Mouse (Mus musculus) erythroblast, embryonic 14.5 days (primary cell): ENCODE results near the gene Dop1b. TPM values are rescaled to one million over a fixed set of nuclear protein-coding genes. Genes with fewer than 3 reads are reported as not detected.
A peak's percentile ranks its signal among the peaks of the same experiment; 100 is the strongest.
"Not testable (repeated sequence)": the region's sequence is repeated elsewhere in the genome, so short reads cannot be mapped to it uniquely, and the experiment has no call there.

ENCODE experiments used
- H3K27me3 ChIP-seq: 2 replicates; pipeline ENCODE4 v1.6.1; 2012; ENCODE audit warnings: inconsistent platforms; ENCODE audit not compliant: control insufficient read depth
- H3K36me3 ChIP-seq: 2 replicates; pipeline ENCODE4 v1.6.1; 2012; ENCODE audit warnings: mild to moderate bottlenecking, inconsistent platforms; ENCODE audit not compliant: control insufficient read depth
- H3K4me1 ChIP-seq: 2 replicates; pipeline ENCODE4 v1.6.1; 2012; ENCODE audit warnings: inconsistent platforms; ENCODE audit not compliant: control insufficient read depth
- H3K4me3 ChIP-seq: replicated peaks from 2 replicates; pipeline ENCODE3; 2012; ENCODE audit warnings: moderate library complexity, mild to moderate bottlenecking, inconsistent platforms
- H3K9me3 ChIP-seq: 2 replicates; pipeline ENCODE4 v1.6.1; 2012; ENCODE audit warnings: low read length, inconsistent platforms, mixed read lengths; ENCODE audit not compliant: control insufficient read depth
- GATA1 ChIP-seq: IDR thresholded peaks from 2 replicates; pipeline ENCODE4 v1.6.1; 2012; ENCODE audit warnings: low read length, inconsistent platforms, mixed read lengths
- TAL1 ChIP-seq: IDR thresholded peaks from 3 replicates; pipeline ENCODE4 v1.6.1; 2012; ENCODE audit warnings: low read length, inconsistent platforms, mixed read lengths
- polyA plus RNA-seq: library from polyadenylated mRNA; stranded (reverse); fragments of >175 nt; gene quantifications from 2 replicates; pipeline ENCODE4 v1.2.3, GENCODE M21; 2012

The Dop1b gene
- polyA plus RNA-seq, 1 experiment = 2.8 TPM

- TF ChIP-seq TAL1 (no peak), GATA1 (no peak)
- Histone ChIP-seq H3K4me1 (peaks cover 8% of the 10 kb centered on the region), H3K9me3 (no peaks in the 10 kb centered on the region), H3K4me3 (no peak overlapping the region), H3K36me3 (peaks cover 94% of the 10 kb centered on the region), H3K27me3 (no peaks in the 10 kb centered on the region)
Measured at GRCm38 (mm10) chr16:93766956-93767355, 55.3 kb downstream of the Dop1b start.

- TF ChIP-seq GATA1 = no peak
- TF ChIP-seq TAL1 = no peak
- Histone ChIP-seq H3K36me3 (peaks cover 90% of the 10 kb centered on the region), H3K4me1 (peaks cover 8% of the 10 kb centered on the region), H3K27me3 (no peaks in the 10 kb centered on the region), H3K4me3 (no peak overlapping the region), H3K9me3 (no peaks in the 10 kb centered on the region)
Measured at GRCm38 (mm10) chr16:93767548-93767947, 55.8 kb downstream of the Dop1b start.

DNA sequence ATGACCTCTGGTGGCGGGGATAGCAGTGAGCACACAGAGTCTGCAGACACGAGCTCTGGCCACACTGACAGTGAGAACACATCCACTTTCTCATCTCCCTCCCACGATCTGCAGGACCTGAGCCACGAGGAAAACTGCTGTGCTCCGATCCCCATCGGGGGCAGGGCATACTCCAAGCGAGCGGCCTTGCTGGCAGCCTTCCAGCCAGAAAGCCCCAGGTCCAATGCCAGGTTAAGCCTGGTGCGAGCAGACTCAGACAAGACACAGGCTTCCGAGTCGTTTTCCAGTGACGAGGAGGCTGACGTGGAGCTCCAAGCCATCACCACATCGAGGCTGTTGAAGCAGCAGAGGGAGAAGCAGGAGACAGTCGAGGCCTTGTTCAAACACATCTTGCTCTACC lies 57.9 kb downstream of the Dop1b start:
- peaks cover 19% of the 10 kb centered on the region for H3K4me1 ChIP-seq
- no peaks in the 10 kb centered on the region for H3K27me3 ChIP-seq
- no peak for TF ChIP-seq TAL1
- TF ChIP-seq GATA1 = no peak
- H3K4me3 ChIP-seq = no peak overlapping the region
- peaks cover 86% of the 10 kb centered on the region for H3K36me3 ChIP-seq
- no peaks in the 10 kb centered on the region for H3K9me3 ChIP-seq

DNA sequence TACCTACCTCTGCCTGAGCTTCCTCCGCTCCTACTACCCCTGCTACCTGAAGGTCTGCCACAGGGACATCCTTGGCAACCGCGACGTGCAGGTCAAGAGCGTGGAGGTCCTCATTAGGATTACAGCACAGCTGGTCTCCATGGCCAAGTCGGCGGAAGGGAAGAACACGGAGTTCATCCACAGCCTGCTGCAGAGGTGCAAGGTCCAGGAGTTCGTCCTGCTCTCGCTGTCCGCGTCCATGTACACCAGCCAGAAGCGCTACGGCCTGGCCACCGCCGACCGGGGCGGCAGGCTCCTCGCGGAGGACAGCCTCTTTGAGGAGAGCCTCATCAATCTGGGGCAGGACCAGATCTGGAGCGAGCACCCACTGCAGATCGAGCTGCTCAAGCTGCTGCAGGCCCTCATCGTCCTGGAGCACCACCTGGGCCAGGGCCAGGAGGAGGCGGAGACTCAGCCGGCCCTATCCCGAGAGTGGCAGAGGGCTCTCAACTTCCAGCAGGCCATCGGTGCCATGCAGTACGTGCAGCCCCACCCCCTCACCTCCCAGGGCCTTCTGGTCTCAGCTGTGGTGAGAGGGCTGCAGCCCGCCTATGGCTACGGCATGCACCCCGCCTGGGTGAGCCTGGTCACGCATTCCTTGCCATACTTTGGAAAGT lies 58.7 kb downstream of the Dop1b start:
- Histone ChIP-seq H3K27me3 (no peaks in the 10 kb centered on the region), H3K9me3 (no peaks in the 10 kb centered on the region), H3K4me3 (no peak overlapping the region), H3K4me1 (peaks cover 27% of the 10 kb centered on the region), H3K36me3 (peaks cover 86% of the 10 kb centered on the region)
- TF ChIP-seq TAL1 = no peak
- no peak for TF ChIP-seq GATA1

GRCm38 (mm10) chr16:93774658-93775057 lies 63.0 kb downstream of the Dop1b start:
- Histone ChIP-seq H3K4me1 (peaks cover 39% of the 10 kb centered on the region), H3K4me3 (no peak overlapping the region), H3K27me3 (no peaks in the 10 kb centered on the region), H3K36me3 (peaks cover 82% of the 10 kb centered on the region), H3K9me3 (no peaks in the 10 kb centered on the region)
- TF ChIP-seq TAL1 = no peak
- no peak for TF ChIP-seq GATA1

DNA sequence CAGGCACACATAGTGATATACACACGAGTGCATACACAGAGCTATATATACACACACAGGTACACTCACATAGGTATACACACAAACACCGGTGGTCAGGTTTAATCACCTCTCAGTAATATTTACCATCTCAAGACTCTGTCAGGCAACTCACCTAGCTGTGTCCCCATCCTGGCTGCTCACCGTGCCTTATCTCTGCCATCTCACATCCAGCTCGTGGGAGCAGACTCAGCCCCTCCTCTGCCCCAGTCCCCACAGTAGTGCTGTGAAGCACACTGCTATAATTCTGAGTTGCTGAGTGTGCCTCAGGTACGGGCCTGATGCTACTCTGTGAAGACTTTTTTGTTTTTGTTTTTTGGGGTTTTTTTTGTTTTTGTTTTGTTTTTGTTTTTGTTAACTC lies 64.8 kb downstream of the Dop1b start:
- no peaks in the 10 kb centered on the region for H3K27me3 ChIP-seq
- peaks cover 81% of the 10 kb centered on the region for H3K36me3 ChIP-seq
- no peak overlapping the region for H3K4me3 ChIP-seq
- TF ChIP-seq TAL1 (no peak), GATA1 (peak; percentile 27; the same call in 1 of the 2 replicates)
- H3K9me3 ChIP-seq = no peaks in the 10 kb centered on the region
- H3K4me1 ChIP-seq = peaks cover 50% of the 10 kb centered on the region

GRCm38 (mm10) chr16:93777247-93777999 lies 65.7 kb downstream of the Dop1b start:
- no peak overlapping the region for H3K4me3 ChIP-seq
- no peaks in the 10 kb centered on the region for H3K9me3 ChIP-seq
- TF ChIP-seq GATA1 (no peak), TAL1 (no peak)
- H3K36me3 ChIP-seq = peaks cover 84% of the 10 kb centered on the region
- H3K27me3 ChIP-seq = no peaks in the 10 kb centered on the region
- H3K4me1 ChIP-seq = peaks cover 53% of the 10 kb centered on the region

GRCm38 (mm10) chr16:93778393-93778792 lies 66.7 kb downstream of the Dop1b start:
- H3K4me3 ChIP-seq, H3K27me3 ChIP-seq, H3K9me3 ChIP-seq: not testable (repeated sequence)
- Histone ChIP-seq H3K36me3 (peaks cover 83% of the 10 kb centered on the region), H3K4me1 (peaks cover 53% of the 10 kb centered on the region)

GRCm38 (mm10) chr16:93779554-93779953 lies 67.8 kb downstream of the Dop1b start:
- peaks cover 42% of the 10 kb centered on the region for H3K4me1 ChIP-seq
- no peaks in the 10 kb centered on the region for H3K27me3 ChIP-seq
- TF ChIP-seq GATA1 (no peak), TAL1 (no peak)
- H3K36me3 ChIP-seq = peaks cover 83% of the 10 kb centered on the region
- no peak overlapping the region for H3K4me3 ChIP-seq
- peaks cover 5% of the 10 kb centered on the region for H3K9me3 ChIP-seq
